ENCODE assay signal across 17 mouse cellular contexts in genomic region chr16:57157076-57157475, GRCm38 (mm10). TPM values are rescaled to one million over a fixed set of nuclear protein-coding genes. Genes with fewer than 3 reads are reported as not detected.
DNase-seq lines count a peak whose midpoint lies in the region; TF ChIP-seq lines count a peak whose summit lies in the region.
"Had no signal": no experiment of that assay in that cellular context is flagged by ENCODE, and none has a peak within 500 bp of the region (broad histone marks: within the 10 kb centered on the region; RNA-seq: fewer than 3 reads in every experiment).

No protein-coding gene starts in this region.

- no peak overlapping the region for H3K4me2 ChIP-seq in myocyte (ENCODE audit: low read depth)
- H3K4me2 ChIP-seq: embryonic facial prominence, embryonic 13.5 days; forebrain, embryonic 12.5 days; heart, embryonic 13.5 days had no signal

- H3K27me3 ChIP-seq in kidney, adult 2 months (replicated peaks; ENCODE audit: control insufficient read depth, insufficient read depth, low read length): no peaks in the 10 kb centered on the region
- H3K27me3 ChIP-seq in MEL (ENCODE audit: control insufficient read depth in 1 of 2, insufficient read depth in 2 of 2, low read length in 2 of 2) (no peaks in the 10 kb centered on the region), myocyte (ENCODE audit: control insufficient read depth, insufficient read depth, insufficient read length) (no peaks in the 10 kb centered on the region)
- H3K27me3 ChIP-seq: CH12.LX; embryonic facial prominence, embryonic 13.5 days; forebrain, embryonic 12.5 days; heart, embryonic 13.5 days had no signal

- peak; percentile 87 for DNase-seq in kidney, adult 2 months
- no peak for DNase-seq in kidney, postnatal 10 days
- peak; percentile 28 to 62 for DNase-seq in kidney, postnatal 25 days
- DNase-seq in kidney, postnatal 4 days: no peak
- no peak for DNase-seq in MEL (ENCODE audit: low read depth, low spot score)
- DNase-seq: adrenal gland, adult 2 months; adrenal gland, postnatal 25 days; cerebellum, adult 18-20 months; cerebellum, adult 9-11 months; cerebellum, postnatal 36 days; gastrocnemius, postnatal 14 days; heart, postnatal 36 days had no signal

- TF ChIP-seq RAD21 in MEL (IDR thresholded peaks at IDR 0.05; ENCODE audit: low read depth, low read length): no peak

- TF ChIP-seq CTCF in kidney, adult 2 months (conservative IDR thresholded peaks at IDR 0.05; ENCODE audit: insufficient read depth, insufficient read length, low read depth, low read length): no peak
- TF ChIP-seq CTCF in MEL (IDR thresholded peaks at IDR 0.05 in 2 of 3, conservative IDR thresholded peaks at IDR 0.05 in 1 of 3; ENCODE audit: control insufficient read depth in 1 of 3, insufficient read depth in 1 of 3, low read depth in 2 of 3, low read length in 3 of 3, poor library complexity in 1 of 3, severe bottlenecking in 1 of 3): no peak

- H3K9ac ChIP-seq in MEL (ENCODE audit: control insufficient read depth, low read depth, low read length, poor library complexity, severe bottlenecking): no peak overlapping the region
- H3K9ac ChIP-seq: embryonic facial prominence, embryonic 13.5 days; forebrain, embryonic 12.5 days; heart, embryonic 13.5 days had no signal

- TF ChIP-seq EP300 in MEL (IDR thresholded peaks at IDR 0.05; ENCODE audit: low read depth in 1 of 2, low read length in 2 of 2): no peak

- H3K27ac ChIP-seq in kidney, adult 2 months (ENCODE audit: insufficient read depth, low read depth, low read length): peak overlapping the region; percentile 59; the same call in 1 of the 2 replicates
- no peak overlapping the region for H3K27ac ChIP-seq in MEL (ENCODE audit: control insufficient read depth, low read depth, low read length)
- H3K27ac ChIP-seq: embryonic facial prominence, embryonic 13.5 days; forebrain, embryonic 12.5 days; heart, embryonic 13.5 days had no signal

- H3K4me3 ChIP-seq in kidney, adult 2 months (ENCODE audit: insufficient read depth, low read depth, low read length): no peak overlapping the region
- no peak overlapping the region for H3K4me3 ChIP-seq in MEL (ENCODE audit: control insufficient read depth in 1 of 2, insufficient read depth in 1 of 2, low read depth in 2 of 2, low read length in 2 of 2)
- H3K4me3 ChIP-seq in myocyte: no peak overlapping the region
- H3K4me3 ChIP-seq: embryonic facial prominence, embryonic 13.5 days; forebrain, embryonic 12.5 days; heart, embryonic 13.5 days had no signal

- H3K4me1 ChIP-seq in kidney, adult 2 months (ENCODE audit: control insufficient read depth, insufficient read depth, low read length): peaks cover 3% of the 10 kb centered on the region; the same call in 1 of the 2 replicates
- peaks cover 0 to 2% of the 10 kb centered on the region in 2 experiments; a peak in 1 of 4 replicates for H3K4me1 ChIP-seq in MEL (ENCODE audit: control insufficient read depth in 1 of 2, insufficient read depth in 2 of 2, low read length in 2 of 2)
- H3K4me1 ChIP-seq: embryonic facial prominence, embryonic 13.5 days; forebrain, embryonic 12.5 days; heart, embryonic 13.5 days had no signal

- no peaks in the 10 kb centered on the region for H3K9me3 ChIP-seq in MEL (replicated peaks; ENCODE audit: insufficient read depth, low read length)
- H3K9me3 ChIP-seq: embryonic facial prominence, embryonic 13.5 days; forebrain, embryonic 12.5 days; heart, embryonic 13.5 days had no signal

- H3K79me2 ChIP-seq in MEL (ENCODE audit: control insufficient read depth, insufficient read depth, low read length, poor library complexity) (0 out of 2 replicates have a peak, but pooled peaks cover 1% of the 10 kb centered on the region), myocyte (ENCODE audit: control insufficient read depth, insufficient read depth) (no peaks in the 10 kb centered on the region)

- TF ChIP-seq POLR2A in kidney, adult 2 months (IDR thresholded peaks at IDR 0.05; ENCODE audit: low read depth, low read length): no peak
- no peak for TF ChIP-seq POLR2A in MEL (IDR thresholded peaks at IDR 0.05; ENCODE audit: control insufficient read depth in 1 of 2, insufficient read depth in 1 of 2, low read depth in 1 of 2, low read length in 2 of 2, poor library complexity in 1 of 2)
- TF ChIP-seq POLR2A in myocyte (IDR thresholded peaks at IDR 0.05; ENCODE audit: insufficient read length, low read depth): no peak

- peaks cover 23% of the 10 kb centered on the region for H3K36me3 ChIP-seq in kidney, adult 2 months (ENCODE audit: control insufficient read depth, insufficient read depth, low read length)
- H3K36me3 ChIP-seq in MEL (ENCODE audit: control insufficient read depth in 1 of 2, insufficient read depth in 2 of 2, low read length in 2 of 2) (peaks cover 8 to 13% of the 10 kb centered on the region in 2 experiments), myocyte (ENCODE audit: control insufficient read depth, insufficient read depth) (peaks cover 52% of the 10 kb centered on the region)

- WGBS in kidney, adult 2 months: 47% methylated on average over 4 of the region's 4 CpGs

- H3ac ChIP-seq in myocyte (ENCODE audit: control insufficient read depth, insufficient read length): no peak overlapping the region

TF ChIP-seq in MEL, 35 proteins besides CTCF, POLR2A, EP300 and RAD21:
- TF ChIP-seq MYC (IDR thresholded peaks at IDR 0.05; ENCODE audit: low read depth, low read length) (no peak), BHLHE40 (IDR thresholded peaks at IDR 0.05; ENCODE audit: borderline replicate concordance, low read depth, low read length) (no peak), POLR2AphosphoS5 (IDR thresholded peaks at IDR 0.05; ENCODE audit: borderline replicate concordance, low read depth, low read length) (no peak), POLR2AphosphoS2 (IDR thresholded peaks at IDR 0.05; ENCODE audit: low read length) (peak; percentile 33; the same call in 1 of the 2 replicates), UBTF (IDR thresholded peaks at IDR 0.05; ENCODE audit: borderline replicate concordance, insufficient read depth, low read depth, low read length) (no peak)

TF ChIP-seq in myocyte, 11 proteins besides CTCF, POLR2A, EP300 and RAD21:
- no peak for TF ChIP-seq MAX (IDR thresholded peaks at IDR 0.05; ENCODE audit: low read depth)
- TF ChIP-seq CEBPB (IDR thresholded peaks at IDR 0.05; ENCODE audit: insufficient read depth, poor library complexity, severe bottlenecking): no peak
- no peak for TF ChIP-seq SRF (IDR thresholded peaks at IDR 0.05; ENCODE audit: control insufficient read depth, insufficient read length, low read depth)
- no peak for TF ChIP-seq MYOG (IDR thresholded peaks at IDR 0.05; ENCODE audit: control insufficient read depth in 1 of 3, insufficient read depth in 1 of 3, insufficient read length in 2 of 3, low read depth in 2 of 3)
- peak; percentile 43 for TF ChIP-seq POLR2AphosphoS2 (IDR thresholded peaks at IDR 0.05; ENCODE audit: insufficient read length, low read depth)

RNA-seq across cellular contexts. Expression of gene Nit2, which starts 10.1 kb away (rescaled TPM):
- 75.3 and 83.7 TPM in 2 replicates for polyA plus RNA-seq in kidney, adult 2 months (2012; rRNA removed)
- total RNA-seq in MEL (2012; rRNA removed): 32.2 and 33.6 TPM in 2 replicates
- polyA plus RNA-seq in MEL (2012; ENCODE audit: insufficient read depth in 1 of 2, insufficient read length in 2 of 2, low read depth in 1 of 2, low replicate concordance in 2 of 2, missing spikeins in 1 of 2) (10 to 100 TPM in 1 of 2 experiments, not detected in 1; 38.9 TPM), myocyte (2012; fragmentation: generic; extraction: Trizol) (22.4 TPM)

RNA-seq across cellular contexts. Expression of gene Tomm70a, which starts 35.6 kb away (rescaled TPM):
- 10.6 and 12.5 TPM in 2 replicates for polyA plus RNA-seq in kidney, adult 2 months (2012; rRNA removed)
- total RNA-seq in MEL (2012; rRNA removed): 123 and 124 TPM in 2 replicates
- polyA plus RNA-seq in MEL (2012; ENCODE audit: insufficient read depth in 1 of 2, insufficient read length in 2 of 2, low read depth in 1 of 2, low replicate concordance in 2 of 2, missing spikeins in 1 of 2): 100 to 1,000 TPM in 1 of 2 experiments, 10 to 100 TPM in 1; 97.4 to 162 TPM
- 20.6 TPM for polyA plus RNA-seq in myocyte (2012; fragmentation: generic; extraction: Trizol)

Comparison
In these comparisons a context has a peak if more than half of its experiments do, and no peak if none do; other contexts are left out.
1. DNase-seq: peak in kidney, adult 2 months (single experiment) and kidney, postnatal 25 days (2 of 2); none in kidney, postnatal 10 days (single experiment), kidney, postnatal 4 days (0 of 2) and MEL (single experiment).